Mouse (Mus musculus) G1E (cell line): Measurements from ENCODE around the gene Sdccag8. TPM values are rescaled to one million over a fixed set of nuclear protein-coding genes. Genes with fewer than 3 reads are reported as not detected.

Source experiments
- ATAC-seq: 2 replicates; pipeline ENCODE4 v1.8.0; 2016; ENCODE audit warnings: mild to moderate bottlenecking; ENCODE audit not compliant: insufficient number of reproducible peaks, poor library complexity, low FRiP score, severe bottlenecking; ENCODE audit errors: extremely low read depth
- DNase-seq: peaks from one replicate; pipeline ENCODE4 v3.0.0; 2012; ENCODE audit warnings: low spot score
- H3K27me3 ChIP-seq: 2 replicates; pipeline ENCODE4 v1.6.1; 2012; ENCODE audit warnings: mild to moderate bottlenecking, low read length, inconsistent platforms; ENCODE audit not compliant: insufficient read depth
- H3K36me3 ChIP-seq: replicated peaks from 2 replicates; pipeline ENCODE3; 2012; ENCODE audit warnings: mild to moderate bottlenecking, inconsistent platforms
- H3K4me1 ChIP-seq: 2 replicates; pipeline ENCODE4 v1.6.1; 2012; ENCODE audit warnings: low read depth, low read length, inconsistent platforms, mixed read lengths; ENCODE audit not compliant: insufficient read depth
- H3K4me3 ChIP-seq: 2 replicates; pipeline ENCODE4 v1.5.1; 2012; ENCODE audit warnings: low read depth, mild to moderate bottlenecking, inconsistent platforms, low read length, moderate library complexity, mixed read lengths
- H3K9me3 ChIP-seq: replicated peaks from 2 replicates; pipeline ENCODE4 v1.6.1; 2012; ENCODE audit warnings: inconsistent platforms
- CTCF ChIP-seq: IDR thresholded peaks from 2 replicates; pipeline ENCODE4 v1.5.1; 2012; ENCODE audit warnings: low read depth, low read length, inconsistent platforms, mixed read lengths
- GATA1 ChIP-seq: IDR thresholded peaks from 2 replicates; pipeline ENCODE4 v1.6.1; 2012; ENCODE audit warnings: borderline replicate concordance, low read length, inconsistent platforms, mixed read lengths
- GATA2 ChIP-seq: IDR thresholded peaks from 2 replicates; pipeline ENCODE4 v1.6.1; 2012; ENCODE audit warnings: low read depth, low read length, inconsistent platforms, borderline replicate concordance
- POLR2AphosphoS5 ChIP-seq: IDR thresholded peaks from 2 replicates; pipeline ENCODE4 v1.6.1; 2012; ENCODE audit warnings: low read depth, low read length, inconsistent platforms; ENCODE audit not compliant: insufficient replicate concordance
- TAL1 ChIP-seq: conservative IDR thresholded peaks from 2 replicates; pipeline ENCODE4 v1.6.1; 2012; ENCODE audit warnings: low read depth, low read length, inconsistent platforms, mixed read lengths
- polyA plus RNA-seq: library from polyadenylated mRNA; stranded (reverse); fragments of >175 nt; gene quantifications from 2 replicates; pipeline ENCODE4 v1.2.3, GENCODE M21; 2012
- total RNA-seq, 2 experiments: library from RNA; stranded (forward) in 1 of 2; stranded (reverse) in 1 of 2; fragments of 200-1000 nt in 1 of 2; fragments of >200 nt in 1 of 2; fragmentation: Nextera tagmentation in 1 of 2; gene quantifications; 2 replicates each; pipeline ENCODE4 v1.2.3; 2014 to 2017

Sdccag8 gene
- total and polyA plus RNA-seq, 3 experiments: 2.2 to 19.9 (median 11.9) TPM

DNA sequence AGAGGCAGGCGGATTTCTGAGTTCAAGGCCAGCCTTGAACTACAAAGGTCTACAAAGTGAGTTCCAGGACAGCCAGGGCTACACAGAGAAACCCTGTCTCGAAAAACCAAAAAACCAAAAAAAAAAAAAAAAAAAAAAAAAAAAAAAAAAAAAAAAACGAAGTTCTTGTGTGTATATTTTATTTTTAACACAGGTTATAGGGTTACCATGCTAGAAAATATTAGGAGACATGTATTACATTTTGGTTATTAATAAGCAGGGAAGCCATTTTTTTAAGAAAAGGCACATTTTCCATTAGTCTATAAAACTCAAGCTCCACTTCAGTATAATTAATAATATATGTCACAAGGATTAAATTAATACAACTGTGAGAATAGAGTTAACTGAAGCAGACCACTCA lies 2.6 kb upstream of the Sdccag8 start:
- no peaks in the 10 kb centered on the region for H3K27me3 ChIP-seq
- H3K9me3 ChIP-seq: no peaks in the 10 kb centered on the region
- ATAC-seq (no peak), DNase-seq (no peak)
- TF ChIP-seq TAL1 (no peak), GATA2 (no peak), POLR2AphosphoS5 (no peak), CTCF (no peak), GATA1 (no peak)
- peaks cover 3% of the 10 kb centered on the region for H3K36me3 ChIP-seq
- peaks cover 13% of the 10 kb centered on the region for H3K4me1 ChIP-seq
- H3K4me3 ChIP-seq: peak overlapping the region; percentile 9; the same call in 1 of the 2 replicates

DNA sequence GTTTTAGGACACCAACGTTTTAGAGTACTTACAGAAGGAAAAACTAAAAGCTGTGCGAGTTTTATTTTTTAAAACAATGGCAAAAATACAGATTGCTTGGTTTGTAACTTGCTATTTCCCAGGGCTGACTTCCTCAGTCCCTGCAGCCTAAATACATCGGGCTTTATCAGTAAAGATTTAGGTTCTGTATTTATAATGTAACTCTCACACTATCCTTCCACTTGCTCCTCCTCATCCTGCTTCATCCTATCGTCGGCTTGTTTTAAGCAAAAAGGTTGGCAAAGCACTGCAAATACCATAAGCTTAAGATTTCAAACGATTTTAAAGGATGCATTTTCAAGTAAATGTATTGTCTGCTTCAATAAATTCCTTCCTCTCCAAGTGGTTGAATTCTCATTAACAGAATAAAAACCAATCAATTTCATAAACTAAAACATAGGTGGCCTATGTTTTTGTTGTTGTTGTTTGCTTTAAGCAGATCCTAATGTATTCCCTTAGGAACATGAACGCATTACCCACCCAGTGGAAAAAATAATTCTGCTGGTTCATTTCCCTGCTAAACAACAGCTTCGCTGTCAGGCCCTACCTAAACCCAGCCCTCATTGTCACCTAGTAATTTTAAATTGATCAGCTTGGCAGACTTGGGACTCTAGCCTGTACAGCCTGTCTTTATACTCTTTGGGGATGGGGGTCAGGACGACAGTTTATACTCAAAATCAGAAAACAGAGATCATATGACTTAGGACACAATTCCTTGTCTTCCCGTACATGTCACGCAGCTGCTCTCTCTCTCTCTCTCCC lies 1.8 kb upstream of the Sdccag8 start:
- no peaks in the 10 kb centered on the region for H3K27me3 ChIP-seq
- ATAC-seq: no peak
- H3K4me1 ChIP-seq: peaks cover 14% of the 10 kb centered on the region
- H3K4me3 ChIP-seq: peak overlapping the region; percentile 93
- peaks cover 3% of the 10 kb centered on the region for H3K36me3 ChIP-seq
- TF ChIP-seq CTCF (no peak), TAL1 (no peak), GATA1 (no peak), POLR2AphosphoS5 (no peak), GATA2 (no peak)
- no peak for DNase-seq
- no peaks in the 10 kb centered on the region for H3K9me3 ChIP-seq

DNA sequence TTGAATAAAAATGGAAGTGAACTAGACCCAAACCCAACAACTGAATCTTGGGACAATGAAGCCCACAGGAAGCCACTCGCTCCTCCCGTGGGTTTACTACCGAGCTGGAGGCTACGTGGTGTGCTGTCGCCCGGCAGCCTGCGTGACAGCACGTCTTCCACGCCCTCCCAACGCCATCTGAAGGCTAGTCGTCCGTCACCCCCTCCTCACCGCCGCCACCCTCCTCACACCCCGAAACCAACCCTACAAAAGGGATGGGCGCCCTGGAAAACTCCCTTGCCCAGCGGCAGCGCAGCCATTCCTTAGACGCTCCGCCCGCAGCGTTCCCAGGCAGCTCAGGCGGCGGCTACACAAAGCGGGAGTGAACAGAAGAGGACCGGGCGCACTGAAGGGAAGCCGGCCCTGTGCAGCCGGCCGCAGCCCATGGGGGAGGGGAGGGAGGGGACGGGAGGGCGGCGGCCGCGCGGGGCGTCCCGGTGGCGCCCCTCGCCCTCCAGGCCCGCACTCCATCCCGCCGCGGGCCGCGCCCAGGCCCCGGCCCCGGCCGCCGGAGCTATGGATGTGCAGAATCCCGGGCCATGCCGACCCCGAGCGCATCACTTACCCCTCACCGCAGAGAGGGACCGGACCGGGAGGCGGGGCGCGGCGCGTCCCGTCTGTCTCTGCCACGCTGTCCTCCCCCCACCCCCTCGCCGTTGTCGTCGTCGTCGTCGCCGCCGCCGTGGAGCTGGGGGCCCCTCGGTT lies 996 bp upstream of the Sdccag8 start:
- peak; percentile 27 for DNase-seq
- no peaks in the 10 kb centered on the region for H3K9me3 ChIP-seq
- ATAC-seq: peak; percentile 22
- TF ChIP-seq GATA2 (no peak), GATA1 (no peak), POLR2AphosphoS5 (no peak), TAL1 (no peak), CTCF (no peak)
- H3K36me3 ChIP-seq: peaks cover 8% of the 10 kb centered on the region
- no peaks in the 10 kb centered on the region for H3K27me3 ChIP-seq
- H3K4me1 ChIP-seq: peaks cover 20% of the 10 kb centered on the region
- peak overlapping the region; percentile 93 for H3K4me3 ChIP-seq

DNA sequence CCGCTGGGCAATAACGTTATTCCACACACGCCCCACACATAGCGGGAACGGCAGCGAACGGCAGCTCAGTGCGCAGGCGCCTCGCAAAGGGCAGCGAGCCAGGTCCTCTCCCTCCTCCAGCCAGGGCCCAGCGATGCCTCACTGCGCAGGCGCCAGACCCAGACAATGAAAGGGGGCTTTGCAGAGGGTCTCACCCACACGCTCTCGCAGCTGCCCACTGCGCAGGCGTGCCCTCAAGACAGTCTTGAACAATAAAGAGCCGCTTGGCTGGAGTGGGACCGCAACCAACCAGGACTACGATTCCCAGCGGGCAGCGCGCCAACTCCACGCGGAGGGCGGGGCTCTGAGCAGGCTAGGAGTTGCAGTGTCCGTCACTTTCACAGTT lies 432 bp upstream of the Sdccag8 start, which contains the start of gene Cep170:
TSS of gene Cep170 (minus strand) at position 32 of the 385 bp plus-strand sequence.
- Histone ChIP-seq H3K36me3 (peaks cover 12% of the 10 kb centered on the region), H3K4me1 (peaks cover 24% of the 10 kb centered on the region), H3K4me3 (peak within 1 kb of the TSS; percentile 93), H3K27me3 (no peaks in the 10 kb centered on the region), H3K9me3 (no peaks in the 10 kb centered on the region)
- TF ChIP-seq POLR2AphosphoS5 (no peak), TAL1 (no peak), GATA2 (no peak)
- peak; percentile 74 for DNase-seq
- peak; percentile 52 for ATAC-seq

DNA sequence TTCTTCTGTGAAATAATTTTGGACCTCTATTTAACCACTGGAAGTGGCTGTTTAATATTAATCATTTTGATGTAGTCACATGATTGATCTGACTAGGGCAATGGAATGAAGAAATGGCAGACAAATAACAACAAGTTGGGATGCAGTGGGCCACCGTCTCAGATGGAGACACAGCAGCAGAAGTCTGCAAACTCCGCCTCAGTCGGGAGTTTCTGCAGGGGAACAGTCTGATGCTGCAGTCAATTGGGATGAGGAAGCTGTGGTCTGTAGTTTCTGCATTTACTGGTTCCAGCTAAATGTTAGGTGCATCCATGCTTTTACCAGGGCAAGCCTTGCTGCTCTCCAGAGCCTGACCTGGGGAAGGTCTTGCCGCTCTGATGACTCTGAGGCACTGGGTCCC lies 2.3 kb downstream of the Sdccag8 start:
- TF ChIP-seq GATA2 (no peak), GATA1 (no peak), POLR2AphosphoS5 (no peak), TAL1 (no peak), CTCF (no peak)
- no peak overlapping the region for H3K4me3 ChIP-seq
- no peak for ATAC-seq
- H3K4me1 ChIP-seq: peaks cover 31% of the 10 kb centered on the region
- DNase-seq: no peak
- H3K9me3 ChIP-seq: no peaks in the 10 kb centered on the region
- H3K36me3 ChIP-seq: peaks cover 22% of the 10 kb centered on the region
- H3K27me3 ChIP-seq: no peaks in the 10 kb centered on the region

DNA sequence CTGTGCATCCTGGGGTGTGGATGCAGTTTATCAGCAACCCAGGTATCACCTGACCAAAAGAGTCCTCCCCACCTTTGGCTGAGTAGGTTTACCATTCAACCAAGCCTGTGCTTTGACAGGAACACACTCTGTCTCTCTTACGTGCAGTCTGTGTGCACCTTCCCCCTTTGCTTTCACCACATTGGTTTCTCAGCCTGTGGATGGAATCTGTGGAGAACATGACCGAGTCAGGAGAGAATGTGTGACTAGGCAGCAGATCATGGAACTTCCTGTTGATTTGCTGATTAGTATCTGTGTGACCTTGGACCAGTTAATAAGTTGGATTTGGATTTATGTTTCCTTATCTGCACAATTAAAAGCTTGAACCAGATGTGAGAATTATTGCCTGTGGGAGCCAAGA lies 3.7 kb downstream of the Sdccag8 start:
- Histone ChIP-seq H3K4me3 (no peak overlapping the region), H3K4me1 (peaks cover 40% of the 10 kb centered on the region), H3K9me3 (no peaks in the 10 kb centered on the region), H3K36me3 (peaks cover 22% of the 10 kb centered on the region), H3K27me3 (no peaks in the 10 kb centered on the region)
- TF ChIP-seq GATA2: no peak
- no peak for TF ChIP-seq CTCF
- no peak for TF ChIP-seq POLR2AphosphoS5
- TF ChIP-seq GATA1: no peak
- no peak for TF ChIP-seq TAL1
- DNase-seq (no peak), ATAC-seq (no peak)
